Mouse (Mus musculus) G1E (cell line): ENCODE data around the gene Ednra. TPM values are rescaled to one million over a fixed set of nuclear protein-coding genes. Genes with fewer than 3 reads are reported as not detected.

ENCODE experiments used
- ATAC-seq: 2 replicates; pipeline ENCODE4 v1.8.0; 2016; ENCODE audit warnings: mild to moderate bottlenecking; ENCODE audit not compliant: insufficient number of reproducible peaks, poor library complexity, low FRiP score, severe bottlenecking; ENCODE audit errors: extremely low read depth
- DNase-seq: peaks from one replicate; pipeline ENCODE4 v3.0.0; 2012; ENCODE audit warnings: low spot score
- H3K27me3 ChIP-seq: 2 replicates; pipeline ENCODE4 v1.6.1; 2012; ENCODE audit warnings: mild to moderate bottlenecking, low read length, inconsistent platforms; ENCODE audit not compliant: insufficient read depth
- H3K36me3 ChIP-seq: replicated peaks from 2 replicates; pipeline ENCODE3; 2012; ENCODE audit warnings: mild to moderate bottlenecking, inconsistent platforms
- H3K4me1 ChIP-seq: 2 replicates; pipeline ENCODE4 v1.6.1; 2012; ENCODE audit warnings: low read depth, low read length, inconsistent platforms, mixed read lengths; ENCODE audit not compliant: insufficient read depth
- H3K4me3 ChIP-seq: 2 replicates; pipeline ENCODE4 v1.5.1; 2012; ENCODE audit warnings: low read depth, mild to moderate bottlenecking, inconsistent platforms, low read length, moderate library complexity, mixed read lengths
- H3K9me3 ChIP-seq: replicated peaks from 2 replicates; pipeline ENCODE4 v1.6.1; 2012; ENCODE audit warnings: inconsistent platforms
- CTCF ChIP-seq: IDR thresholded peaks from 2 replicates; pipeline ENCODE4 v1.5.1; 2012; ENCODE audit warnings: low read depth, low read length, inconsistent platforms, mixed read lengths
- GATA1 ChIP-seq: IDR thresholded peaks from 2 replicates; pipeline ENCODE4 v1.6.1; 2012; ENCODE audit warnings: borderline replicate concordance, low read length, inconsistent platforms, mixed read lengths
- GATA2 ChIP-seq: IDR thresholded peaks from 2 replicates; pipeline ENCODE4 v1.6.1; 2012; ENCODE audit warnings: low read depth, low read length, inconsistent platforms, borderline replicate concordance
- POLR2AphosphoS5 ChIP-seq: IDR thresholded peaks from 2 replicates; pipeline ENCODE4 v1.6.1; 2012; ENCODE audit warnings: low read depth, low read length, inconsistent platforms; ENCODE audit not compliant: insufficient replicate concordance
- TAL1 ChIP-seq: conservative IDR thresholded peaks from 2 replicates; pipeline ENCODE4 v1.6.1; 2012; ENCODE audit warnings: low read depth, low read length, inconsistent platforms, mixed read lengths
- polyA plus RNA-seq: library from polyadenylated mRNA; stranded (reverse); fragments of >175 nt; gene quantifications from 2 replicates; pipeline ENCODE4 v1.2.3, GENCODE M21; 2012
- total RNA-seq, 2 experiments: library from RNA; stranded (forward) in 1 of 2; stranded (reverse) in 1 of 2; fragments of 200-1000 nt in 1 of 2; fragments of >200 nt in 1 of 2; fragmentation: Nextera tagmentation in 1 of 2; gene quantifications; 2 replicates each; pipeline ENCODE4 v1.2.3; 2014 to 2017

Ednra gene
- total RNA-seq (2014; fragmentation: Nextera tagmentation) = 0.39 TPM in 1 of 2 replicates, not detected in the other
- total RNA-seq (2017) = 0.06 and 0.11 TPM in 2 replicates
- not detected in 2 replicates for polyA plus RNA-seq

DNA sequence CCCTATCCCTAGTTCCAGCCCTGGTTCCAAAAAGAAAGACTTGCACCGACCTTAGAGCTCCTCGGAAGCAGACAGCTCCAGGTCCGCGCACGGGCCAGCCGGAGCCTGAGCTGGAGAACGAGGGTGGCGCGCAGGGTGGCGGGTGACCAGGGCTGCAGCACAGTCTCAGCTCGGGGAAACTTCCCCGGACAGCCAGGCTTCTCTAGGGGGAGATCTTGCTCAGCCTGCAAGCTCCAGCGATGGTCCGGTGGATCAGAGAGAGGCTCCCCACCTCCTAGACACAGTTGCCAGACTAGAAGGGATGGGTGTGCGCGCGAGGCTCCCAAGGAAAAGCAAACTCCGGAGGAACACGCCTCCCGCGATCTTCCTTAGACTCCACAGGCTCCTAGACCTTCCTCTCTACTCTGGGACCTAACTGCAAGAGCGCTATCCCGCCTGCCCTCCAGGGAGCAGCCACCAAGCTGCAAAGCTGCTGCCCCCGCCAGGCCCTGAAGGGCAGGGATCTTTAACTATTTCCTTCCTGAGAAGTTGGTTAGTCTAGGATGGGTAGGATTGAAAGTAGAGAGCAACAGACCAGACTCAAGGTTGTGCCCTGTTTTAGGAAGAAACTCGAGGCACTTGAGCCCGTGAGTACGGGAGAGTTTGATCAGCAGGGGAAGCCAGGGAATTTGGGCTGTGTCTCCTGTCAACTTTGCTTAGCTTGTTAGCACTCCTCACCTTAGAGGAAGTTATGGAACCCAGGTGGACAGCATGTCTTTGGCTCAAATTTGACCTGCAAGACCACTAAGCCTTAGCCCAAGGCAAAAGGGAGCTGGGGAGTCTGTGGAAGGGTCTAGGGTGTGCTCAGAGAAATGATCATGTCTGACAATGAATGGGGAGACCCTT, at the start of gene Ednra:
Gene Ednra (minus strand): TSS at position 419 of the 885 bp plus-strand sequence.
- TF ChIP-seq POLR2AphosphoS5 = no peak
- no peak for DNase-seq
- Histone ChIP-seq H3K4me3 (peak within 1 kb of the TSS; percentile 69), H3K4me1 (peaks cover 34% of the 10 kb centered on the region), H3K36me3 (no peaks in the 10 kb centered on the region), H3K9me3 (no peaks in the 10 kb centered on the region), H3K27me3 (peaks cover 10% of the 10 kb centered on the region; the same call in 1 of the 2 replicates)
- ATAC-seq = no peak

DNA sequence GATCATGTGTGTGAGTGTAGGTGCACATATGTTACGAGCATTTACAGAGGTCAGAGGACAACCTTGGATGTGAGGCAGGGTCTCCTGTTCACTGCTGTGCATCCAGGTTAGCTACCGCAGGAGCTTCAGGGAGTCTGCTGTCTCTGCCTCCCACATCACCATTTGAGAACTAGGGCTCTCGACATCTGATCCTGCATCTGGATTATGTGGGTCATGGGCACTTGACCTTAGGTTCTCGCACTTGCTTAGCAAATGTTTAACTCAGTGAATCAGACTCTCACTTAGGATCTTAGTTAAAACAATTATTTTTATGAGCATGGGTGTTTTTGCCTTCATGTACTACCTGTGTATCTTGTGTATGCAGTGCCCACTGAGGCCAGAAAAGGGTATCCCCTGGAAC, 49.6 kb upstream of the Ednra start:
- H3K4me3 ChIP-seq = no peak overlapping the region
- TF ChIP-seq GATA1 (no peak), POLR2AphosphoS5 (no peak), CTCF (no peak), TAL1 (no peak), GATA2 (no peak)
- no peak for ATAC-seq

DNA sequence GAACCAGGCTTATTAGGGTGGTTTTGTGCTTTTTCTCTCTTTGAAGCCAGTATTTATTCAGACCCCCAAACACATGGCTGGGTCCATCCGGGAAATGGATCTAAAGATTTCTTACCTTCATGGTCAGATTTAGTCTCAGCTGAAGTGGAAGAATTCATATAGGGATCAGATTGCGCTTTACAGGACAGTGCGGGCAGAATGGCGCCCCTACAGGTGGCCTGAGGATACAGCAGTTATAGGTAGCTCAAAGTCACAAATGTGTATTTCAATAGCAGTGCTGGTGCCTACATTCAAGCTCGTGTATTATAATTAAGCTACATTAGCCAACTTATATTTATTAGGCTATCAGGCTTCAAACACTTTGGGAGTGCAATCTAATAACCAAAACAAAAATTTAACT, 49.0 kb upstream of the Ednra start:
- no peak for ATAC-seq
- H3K4me3 ChIP-seq = no peak overlapping the region
- no peaks in the 10 kb centered on the region for H3K9me3 ChIP-seq
- no peak for DNase-seq
- TF ChIP-seq GATA2 (no peak), POLR2AphosphoS5 (no peak), CTCF (peak; percentile 82)
- no peaks in the 10 kb centered on the region for H3K36me3 ChIP-seq
- H3K27me3 ChIP-seq = peaks cover 5% of the 10 kb centered on the region; the same call in 1 of the 2 replicates
- H3K4me1 ChIP-seq = no peaks in the 10 kb centered on the region

More for the DNA sequence above, 49.6 kb upstream of the Ednra start:
- Histone ChIP-seq H3K4me1 (no peaks in the 10 kb centered on the region), H3K36me3 (no peaks in the 10 kb centered on the region), H3K9me3 (no peaks in the 10 kb centered on the region), H3K27me3 (peaks cover 5% of the 10 kb centered on the region; the same call in 1 of the 2 replicates)
- DNase-seq = no peak

DNA sequence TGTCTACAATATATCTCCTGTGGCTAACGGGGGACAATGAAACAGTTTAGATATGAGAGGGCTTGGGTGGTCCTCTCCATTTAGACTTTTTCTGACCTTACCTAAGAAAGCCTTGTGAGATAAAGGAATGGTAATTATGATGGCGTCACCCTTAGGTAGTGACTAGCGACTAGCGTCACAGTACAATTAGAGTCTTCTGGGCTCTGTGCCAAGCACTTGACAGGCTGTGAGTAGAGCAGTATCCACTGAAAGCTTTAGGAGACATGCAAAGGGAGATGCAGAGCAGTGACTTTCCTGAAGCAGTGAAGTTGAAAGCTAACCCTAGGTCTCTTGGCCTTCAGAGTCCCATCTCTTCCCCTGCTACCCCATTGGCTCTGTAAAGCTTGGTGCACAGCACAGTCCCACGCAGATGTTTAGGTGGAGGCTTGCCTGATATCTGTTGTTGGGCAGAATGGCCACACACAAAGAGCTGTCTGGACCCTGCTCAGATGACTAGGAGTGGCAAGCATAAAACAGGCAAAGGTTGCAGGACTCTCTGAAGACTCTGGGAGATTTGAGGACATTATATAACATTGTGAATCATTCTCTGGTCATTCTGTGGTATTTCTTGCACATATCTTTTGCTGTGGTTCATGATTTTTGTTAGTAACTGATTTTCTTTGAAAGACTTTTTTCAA, 48.1 kb upstream of the Ednra start:
- no peak for TF ChIP-seq TAL1
- no peak for TF ChIP-seq POLR2AphosphoS5
- no peak for TF ChIP-seq CTCF
- TF ChIP-seq GATA2 = no peak
- TF ChIP-seq GATA1 = no peak
- Histone ChIP-seq H3K9me3 (no peaks in the 10 kb centered on the region), H3K36me3 (no peaks in the 10 kb centered on the region), H3K4me1 (no peaks in the 10 kb centered on the region), H3K27me3 (peaks cover 5% of the 10 kb centered on the region; the same call in 1 of the 2 replicates), H3K4me3 (no peak overlapping the region)
- DNase-seq = no peak
- no peak for ATAC-seq

DNA sequence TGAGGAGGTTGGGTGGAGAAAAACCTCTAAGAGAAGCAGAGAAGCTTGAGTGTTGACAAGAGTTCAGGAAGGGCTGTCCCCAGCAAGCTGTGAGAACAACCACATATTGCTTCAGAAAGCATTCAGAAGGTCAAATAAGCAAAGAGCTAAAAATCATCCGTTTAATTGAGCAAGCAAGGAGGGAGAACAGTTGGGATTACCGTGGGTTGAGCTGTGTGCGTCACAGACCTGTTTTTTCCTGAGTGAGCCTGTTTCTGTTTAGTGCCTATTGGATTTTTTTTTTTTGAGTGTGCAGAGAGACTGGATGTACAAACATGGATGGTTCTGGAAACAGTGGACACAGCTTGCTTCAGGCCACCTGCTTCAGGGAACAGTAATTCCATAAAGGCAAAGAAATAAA, 46.7 kb upstream of the Ednra start:
- no peak for DNase-seq
- Histone ChIP-seq H3K4me3 (no peak overlapping the region), H3K9me3 (no peaks in the 10 kb centered on the region), H3K4me1 (no peaks in the 10 kb centered on the region), H3K27me3 (peaks cover 5% of the 10 kb centered on the region; the same call in 1 of the 2 replicates), H3K36me3 (no peaks in the 10 kb centered on the region)
- TF ChIP-seq GATA1 (no peak), CTCF (no peak), GATA2 (no peak), TAL1 (no peak), POLR2AphosphoS5 (no peak)
- ATAC-seq = no peak

DNA sequence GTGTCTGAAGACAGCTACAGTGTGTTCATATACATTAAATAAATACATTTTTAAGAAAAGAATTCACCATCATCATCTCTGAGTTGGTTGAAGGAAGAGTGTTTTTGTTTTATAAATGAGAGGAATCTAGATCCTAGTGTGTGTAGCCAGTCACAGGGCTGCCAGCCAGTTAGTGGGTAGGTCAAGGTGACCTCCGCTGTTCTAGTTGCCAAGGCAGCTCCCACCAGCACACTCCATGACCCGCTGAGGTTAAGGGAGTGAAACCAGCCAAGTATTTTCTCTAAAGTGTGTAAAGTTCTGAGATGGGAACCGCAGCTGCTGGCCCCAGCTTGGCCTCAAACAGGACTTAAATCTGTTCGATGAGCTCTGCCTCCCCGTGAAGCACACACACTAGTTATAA, 44.7 kb upstream of the Ednra start:
- no peak for TF ChIP-seq POLR2AphosphoS5
- no peak for TF ChIP-seq GATA1
- TF ChIP-seq TAL1 = no peak
- TF ChIP-seq CTCF = no peak
- TF ChIP-seq GATA2 = no peak
- no peaks in the 10 kb centered on the region for H3K4me1 ChIP-seq
- peaks cover 7% of the 10 kb centered on the region for H3K27me3 ChIP-seq
- no peaks in the 10 kb centered on the region for H3K9me3 ChIP-seq
- no peak overlapping the region for H3K4me3 ChIP-seq
- H3K36me3 ChIP-seq = no peaks in the 10 kb centered on the region
- no peak for DNase-seq
- ATAC-seq = no peak
